ENCODE assay signal across 26 mouse cellular contexts in the genomic region with DNA sequence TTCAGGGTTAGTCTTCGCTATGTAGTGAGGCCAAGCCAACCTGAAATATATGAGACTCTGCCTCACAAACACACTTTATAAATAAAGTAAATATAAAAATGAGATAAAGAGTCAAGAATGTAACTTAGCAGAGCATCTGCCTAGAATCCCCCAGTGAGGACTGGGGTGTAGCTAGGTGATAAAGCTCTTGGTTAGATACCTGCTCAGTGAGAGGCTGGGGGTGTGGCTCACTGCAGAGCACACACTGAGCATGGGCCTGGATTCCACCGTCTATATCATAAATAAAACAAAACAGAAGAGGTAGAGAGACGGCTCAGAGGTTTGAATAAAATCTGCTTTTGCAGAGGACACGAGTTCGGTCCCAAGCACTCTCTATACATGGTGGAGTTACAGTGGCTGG. TPM values are rescaled to one million over a fixed set of nuclear protein-coding genes. Genes with fewer than 3 reads are reported as not detected.
A peak's percentile ranks its signal among the peaks of the same experiment; 100 is the strongest.
DNase-seq lines count a peak whose midpoint lies in the region; ATAC-seq lines count a peak whose summit lies in the region.
"Had no signal": no experiment of that assay in that cellular context is flagged by ENCODE, and none has a peak within 500 bp of the region (broad histone marks: within the 10 kb centered on the region; RNA-seq: fewer than 3 reads in every experiment).

No protein-coding gene starts in this region.

- no peaks in the 10 kb centered on the region for H3K36me3 ChIP-seq in midbrain, embryonic 11.5 days (ENCODE audit: control insufficient read depth, insufficient read depth, low read length)
- no peaks in the 10 kb centered on the region for H3K36me3 ChIP-seq in midbrain, embryonic 13.5 days
- no peaks in the 10 kb centered on the region for H3K36me3 ChIP-seq in liver, embryonic 13.5 days
- no peaks in the 10 kb centered on the region for H3K36me3 ChIP-seq in liver, embryonic 16.5 days (ENCODE audit: control insufficient read depth, insufficient read depth)
- H3K36me3 ChIP-seq: forebrain, embryonic 10.5 days; hindbrain, embryonic 10.5 days had no signal

- WGBS in midbrain, embryonic 11.5 days = 89% methylated on average over 5 of the region's 5 CpGs
- WGBS in midbrain, embryonic 13.5 days = 88% methylated on average over 5 of the region's 5 CpGs
- WGBS in liver, embryonic 13.5 days (ENCODE audit: insufficient replicate concordance) = 63% methylated on average over 5 of the region's 5 CpGs
- WGBS in liver, embryonic 16.5 days (ENCODE audit: insufficient replicate concordance) = 55% methylated on average over 5 of the region's 5 CpGs

- H3K27ac ChIP-seq in midbrain, embryonic 11.5 days (ENCODE audit: low read depth, low read length) = no peak overlapping the region
- no peak overlapping the region for H3K27ac ChIP-seq in midbrain, embryonic 13.5 days
- H3K27ac ChIP-seq in liver, embryonic 13.5 days = no peak overlapping the region; the same call in 1 of the 2 replicates
- H3K27ac ChIP-seq in liver, embryonic 16.5 days (ENCODE audit: low read length) = peak overlapping the region; percentile 25; the same call in 1 of the 2 replicates
- H3K27ac ChIP-seq: forebrain, embryonic 10.5 days; forebrain, embryonic 13.5 days; gastrocnemius, adult 2 months; heart, adult 2 months; hindbrain, embryonic 10.5 days; hindbrain, embryonic 14.5 days; hindbrain, postnatal 0 days had no signal

- no peaks in the 10 kb centered on the region for H3K27me3 ChIP-seq in midbrain, embryonic 11.5 days (ENCODE audit: control insufficient read depth, insufficient read depth, low read length)
- no peaks in the 10 kb centered on the region for H3K27me3 ChIP-seq in midbrain, embryonic 13.5 days
- no peaks in the 10 kb centered on the region for H3K27me3 ChIP-seq in liver, embryonic 13.5 days
- H3K27me3 ChIP-seq in liver, embryonic 16.5 days (ENCODE audit: control insufficient read depth, insufficient read depth, low read depth, low read length) = no peaks in the 10 kb centered on the region
- H3K27me3 ChIP-seq: forebrain, embryonic 13.5 days had no signal

- peak; percentile 29 for DNase-seq in heart, adult 11 months
- DNase-seq in heart, adult 18-20 months = no peak
- peak; percentile 66 for DNase-seq in midbrain, embryonic 11.5 days (ENCODE audit: low spot score, missing footprints)
- DNase-seq in liver, embryonic 13.5 days = no peak
- no peak for DNase-seq in layer of hippocampus, adult 9-11 months
- DNase-seq in adrenal gland, postnatal 10 days = no peak
- DNase-seq: adrenal gland, postnatal 14 days; cerebellum, adult 11 months; cerebellum, adult 2 months; cerebellum, postnatal 10 days; cerebellum, postnatal 36 days; forebrain, postnatal 0 days; gastrocnemius, adult 2 months; gastrocnemius, postnatal 14 days; heart, postnatal 36 days had no signal

- H3K4me3 ChIP-seq in midbrain, embryonic 11.5 days (ENCODE audit: low read depth, low read length) = no peak overlapping the region
- H3K4me3 ChIP-seq in midbrain, embryonic 13.5 days (replicated peaks) = no peak overlapping the region
- H3K4me3 ChIP-seq in liver, embryonic 13.5 days (replicated peaks) = no peak overlapping the region
- no peak overlapping the region for H3K4me3 ChIP-seq in liver, embryonic 16.5 days (ENCODE audit: low read depth, low read length)
- H3K4me3 ChIP-seq: forebrain, embryonic 10.5 days; forebrain, embryonic 13.5 days; gastrocnemius, adult 2 months; heart, adult 2 months; hindbrain, embryonic 10.5 days had no signal

- no peak overlapping the region for H3K9ac ChIP-seq in midbrain, embryonic 11.5 days (ENCODE audit: low read length)
- H3K9ac ChIP-seq in midbrain, embryonic 13.5 days (replicated peaks) = no peak overlapping the region
- H3K9ac ChIP-seq in liver, embryonic 13.5 days = no peak overlapping the region
- no peak overlapping the region for H3K9ac ChIP-seq in liver, embryonic 16.5 days (ENCODE audit: low read depth, low read length)
- H3K9ac ChIP-seq: forebrain, embryonic 13.5 days; forebrain, postnatal 0 days; hindbrain, embryonic 14.5 days had no signal

- H3K9me3 ChIP-seq in midbrain, embryonic 11.5 days (ENCODE audit: control insufficient read depth, low read length) = no peaks in the 10 kb centered on the region
- H3K9me3 ChIP-seq in midbrain, embryonic 13.5 days = no peaks in the 10 kb centered on the region
- no peaks in the 10 kb centered on the region for H3K9me3 ChIP-seq in liver, embryonic 13.5 days (replicated peaks)
- H3K9me3 ChIP-seq in liver, embryonic 16.5 days (replicated peaks; ENCODE audit: control insufficient read depth, low read length) = no peaks in the 10 kb centered on the region
- H3K9me3 ChIP-seq: forebrain, embryonic 10.5 days; forebrain, embryonic 13.5 days; hindbrain, embryonic 10.5 days had no signal

- no peak overlapping the region for H3K4me2 ChIP-seq in midbrain, embryonic 11.5 days
- H3K4me2 ChIP-seq in midbrain, embryonic 13.5 days (replicated peaks) = no peak overlapping the region
- no peak overlapping the region for H3K4me2 ChIP-seq in liver, embryonic 13.5 days
- H3K4me2 ChIP-seq in liver, embryonic 16.5 days (ENCODE audit: low read depth, low read length) = no peak overlapping the region
- H3K4me2 ChIP-seq: forebrain, embryonic 13.5 days; heart, embryonic 11.5 days; hindbrain, embryonic 14.5 days had no signal

- peaks cover 14% of the 10 kb centered on the region for H3K4me1 ChIP-seq in midbrain, embryonic 11.5 days (ENCODE audit: control insufficient read depth, insufficient read depth, low read length)
- H3K4me1 ChIP-seq in midbrain, embryonic 13.5 days (replicated peaks) = peaks cover 15% of the 10 kb centered on the region
- H3K4me1 ChIP-seq in liver, embryonic 13.5 days (replicated peaks) = peaks cover 52% of the 10 kb centered on the region
- peaks cover 34% of the 10 kb centered on the region for H3K4me1 ChIP-seq in liver, embryonic 16.5 days (ENCODE audit: control insufficient read depth, low read depth, low read length)

- ATAC-seq in midbrain, embryonic 11.5 days (ENCODE audit: low FRiP score) = no peak
- no peak for ATAC-seq in midbrain, embryonic 13.5 days
- peak; percentile 67 for ATAC-seq in liver, embryonic 13.5 days (ENCODE audit: low read depth)
- peak; percentile 70 for ATAC-seq in liver, embryonic 16.5 days (ENCODE audit: low read depth)
- ATAC-seq: activated CD4-positive, CD25-positive, alpha-beta regulatory T cell, adult 4 months; forebrain, embryonic 13.5 days; forebrain, postnatal 0 days; hindbrain, postnatal 0 days; inflammation-experienced regulatory T-cells, adult 6 months had no signal

RNA-seq across cellular contexts. Expression of a gene that starts 7.7 kb away (rescaled TPM):
- 10 to 100 TPM; 18.2 to 20.5 TPM for total RNA-seq in heart, adult 18-20 months (2021)
- 86.5 and 88.1 TPM in 2 replicates for polyA plus RNA-seq in midbrain, embryonic 11.5 days (2014; fragmentation: Nextera tagmentation; extraction: Ambion mirVana)
- polyA plus RNA-seq in midbrain, embryonic 13.5 days (2015; fragmentation: Nextera tagmentation; extraction: Ambion mirVana) = 89.6 and 96.6 TPM in 2 replicates
- polyA plus RNA-seq in liver, embryonic 13.5 days (2015; fragmentation: Nextera tagmentation; extraction: Ambion mirVana) = 12.9 and 13.6 TPM in 2 replicates
- polyA plus RNA-seq in liver, embryonic 16.5 days (2015; fragmentation: Nextera tagmentation; extraction: Ambion mirVana) = 9.9 and 11.6 TPM in 2 replicates
- 100 to 1,000 TPM in 1 of 2 experiments, 10 to 100 TPM in 1; 69.8 to 112 TPM for total RNA-seq in adrenal gland, postnatal 10 days (2021)

Comparison
In these comparisons a context has a peak if more than half of its experiments do, and no peak if none do; other contexts are left out.
1. DNase-seq: peak in heart, adult 11 months (single experiment) and midbrain, embryonic 11.5 days (single experiment); none in heart, adult 18-20 months (0 of 2), liver, embryonic 13.5 days (single experiment), layer of hippocampus, adult 9-11 months (single experiment) and adrenal gland, postnatal 10 days (single experiment).
2. ATAC-seq: peak in liver, embryonic 13.5 days (single experiment) and liver, embryonic 16.5 days (single experiment); none in midbrain, embryonic 11.5 days (single experiment) and midbrain, embryonic 13.5 days (single experiment).